Mouse (Mus musculus): ENCODE measurements around the gene Lrrc56.

GRCm38 (mm10) chr7:141155362-141155761 lies 38.6 kb upstream of the Lrrc56 start:
- TF ChIP-seq RAD21 (IDR thresholded peaks at IDR 0.05; ENCODE audit: low read depth, low read length) (no peak), POLR2A (IDR thresholded peaks at IDR 0.05; ENCODE audit: low read depth, low read length) (no peak), ZKSCAN1 (IDR thresholded peaks at IDR 0.05; ENCODE audit: borderline replicate concordance, low read depth, low read length) (no peak), EP300 (IDR thresholded peaks at IDR 0.05; ENCODE audit: low read length) (no peak), ETS1 (conservative IDR thresholded peaks at IDR 0.05; ENCODE audit: low read depth, low read length) (no peak)

Data from CH12.LX (cell line).